Comparison of ENCODE assay signal across 9 mouse cellular contexts in genomic region chr4:126745506-126746193, GRCm38 (mm10). TPM values are rescaled to one million over a fixed set of nuclear protein-coding genes. Genes with fewer than 3 reads are reported as not detected.
DNase-seq lines count a peak whose midpoint lies in the region; ATAC-seq and TF ChIP-seq lines count a peak whose summit lies in the region.
"Had no signal": no experiment of that assay in that cellular context is flagged by ENCODE, and none has a peak within 500 bp of the region (broad histone marks: within the 10 kb centered on the region; RNA-seq: fewer than 3 reads in every experiment).

No protein-coding gene starts in this region.

- peaks cover 17% of the 10 kb centered on the region for H3K27me3 ChIP-seq in heart, embryonic 10.5 days (ENCODE audit: insufficient read depth, poor library complexity, severe bottlenecking)
- H3K27me3 ChIP-seq in forebrain, embryonic 13.5 days: peaks cover 34% of the 10 kb centered on the region
- peaks cover 4% of the 10 kb centered on the region; the same call in 1 of the 2 replicates for H3K27me3 ChIP-seq in midbrain, postnatal 0 days (ENCODE audit: insufficient read depth, low read length)

- H3K4me1 ChIP-seq in heart, embryonic 10.5 days: peaks cover 38% of the 10 kb centered on the region
- H3K4me1 ChIP-seq in forebrain, embryonic 13.5 days: peaks cover 47% of the 10 kb centered on the region
- H3K4me1 ChIP-seq in midbrain, postnatal 0 days (ENCODE audit: insufficient read depth, low read length): 0 out of 2 replicates have a peak, but pooled peaks cover under 1% of the 10 kb centered on the region

- no peak overlapping the region for H3K9ac ChIP-seq in forebrain, embryonic 13.5 days
- no peak overlapping the region for H3K9ac ChIP-seq in midbrain, postnatal 0 days (replicated peaks; ENCODE audit: low read length, poor library complexity, severe bottlenecking)

- no peak for TF ChIP-seq POLR2A in brain, embryonic 14.5 days (IDR thresholded peaks at IDR 0.05; ENCODE audit: borderline replicate concordance, extremely low read depth, insufficient read depth, insufficient read length, poor library complexity, severe bottlenecking)

- no peak overlapping the region for H3K27ac ChIP-seq in heart, embryonic 10.5 days
- H3K27ac ChIP-seq in forebrain, embryonic 13.5 days: peak overlapping the region; percentile 21
- H3K27ac ChIP-seq in midbrain, postnatal 0 days (ENCODE audit: low read depth, low read length): no peak overlapping the region

- 43% methylated on average over 13 of the region's 13 CpGs for whole genome bisulfite sequencing in heart, embryonic 10.5 days
- WGBS in forebrain, embryonic 13.5 days: 33% methylated on average over 13 of the region's 13 CpGs
- WGBS in midbrain, postnatal 0 days: 37% methylated on average over 13 of the region's 13 CpGs

- peak; percentile 51 for ATAC-seq in CD4-positive, CD25-positive, alpha-beta regulatory T cell, adult 4 months
- ATAC-seq in forebrain, embryonic 13.5 days: 0 out of 2 replicates have a peak, but pooled peaks have one; percentile 9
- ATAC-seq in midbrain, postnatal 0 days (ENCODE audit: low FRiP score): no peak

- DNase-seq in heart, adult 8-10 months (ENCODE audit: low spot score): peak; percentile 44
- DNase-seq in heart, embryonic 10.5 days (ENCODE audit: low spot score): no peak
- peak; percentile 64 for DNase-seq in brain, embryonic 14.5 days (ENCODE audit: low read depth)
- peak; percentile 78 to 81 for DNase-seq in layer of hippocampus, postnatal 10 days (ENCODE audit: low spot score in 2 of 2)
- DNase-seq in midbrain, postnatal 0 days (ENCODE audit: low spot score): peak; percentile 69
- DNase-seq in thymus, postnatal 4 days: peak; percentile 83

- H3K9me3 ChIP-seq in heart, embryonic 10.5 days: no peaks in the 10 kb centered on the region
- no peaks in the 10 kb centered on the region for H3K9me3 ChIP-seq in forebrain, embryonic 13.5 days (replicated peaks)
- no peaks in the 10 kb centered on the region for H3K9me3 ChIP-seq in midbrain, postnatal 0 days (ENCODE audit: low read length)

- TF ChIP-seq CTCF in brain, embryonic 14.5 days (IDR thresholded peaks at IDR 0.05; ENCODE audit: borderline replicate concordance, extremely low read depth, insufficient read depth, insufficient read length): peak; percentile 75
- peak; percentile 80 for TF ChIP-seq CTCF in midbrain, postnatal 0 days (IDR thresholded peaks at IDR 0.05)

- H3K36me3 ChIP-seq in heart, embryonic 10.5 days: peaks cover 65% of the 10 kb centered on the region
- peaks cover 67% of the 10 kb centered on the region for H3K36me3 ChIP-seq in forebrain, embryonic 13.5 days (ENCODE audit: poor library complexity, severe bottlenecking)
- H3K36me3 ChIP-seq in midbrain, postnatal 0 days (ENCODE audit: insufficient read depth, low read length): peaks cover 58% of the 10 kb centered on the region

- no peak overlapping the region for H3K4me3 ChIP-seq in heart, embryonic 10.5 days
- H3K4me3 ChIP-seq in forebrain, embryonic 13.5 days: no peak overlapping the region
- no peak overlapping the region for H3K4me3 ChIP-seq in midbrain, postnatal 0 days (ENCODE audit: low read depth, low read length)

- H3K4me2 ChIP-seq in forebrain, embryonic 13.5 days: no peak overlapping the region
- H3K4me2 ChIP-seq in midbrain, postnatal 0 days (ENCODE audit: low read depth, low read length, poor library complexity, severe bottlenecking): no peak overlapping the region

RNA-seq across cellular contexts. Expression of gene Ncdn, which starts 7.6 kb away (rescaled TPM):
- 10 to 100 TPM; 17.2 to 20.1 (median 17.8) TPM for total RNA-seq in heart, adult 8-10 months (2022)
- 27.0 and 31.6 TPM in 2 replicates for polyA plus RNA-seq in heart, embryonic 10.5 days (2016; fragmentation: Nextera tagmentation; extraction: Ambion mirVana)
- 10 to 100 TPM in 1 of 2 experiments, 1 to 10 TPM in 1; 8.7 to 12.1 TPM for polyA plus RNA-seq in CD4-positive, CD25-positive, alpha-beta regulatory T cell, adult 4 months (2017; shearing (Covaris generic))
- 102 and 107 TPM in 2 replicates for polyA plus RNA-seq in brain, embryonic 14.5 days (2012; rRNA removed)
- 47.6 and 60.0 TPM in 2 replicates for polyA plus RNA-seq in forebrain, embryonic 13.5 days (2015; fragmentation: Nextera tagmentation; extraction: Ambion mirVana)
- 100 to 1,000 TPM; 742 to 746 TPM for total RNA-seq in layer of hippocampus, postnatal 10 days (2021)
- 322 and 393 TPM in 2 replicates for total RNA-seq in midbrain, postnatal 0 days (2014; rRNA removed)
- polyA plus RNA-seq in midbrain, postnatal 0 days (2015; fragmentation: Nextera tagmentation; extraction: Ambion mirVana): 186 and 194 TPM in 2 replicates

RNA-seq across cellular contexts. Expression of gene AU040320, which starts 7.7 kb away (rescaled TPM):
- 10 to 100 TPM; 27.8 to 33.6 (median 31.3) TPM for total RNA-seq in heart, adult 8-10 months (2022)
- polyA plus RNA-seq in heart, embryonic 10.5 days (2016; fragmentation: Nextera tagmentation; extraction: Ambion mirVana): 19.8 and 30.4 TPM in 2 replicates
- 10 to 100 TPM; 21.4 to 22.1 TPM for polyA plus RNA-seq in CD4-positive, CD25-positive, alpha-beta regulatory T cell, adult 4 months (2017; shearing (Covaris generic))
- polyA plus RNA-seq in brain, embryonic 14.5 days (2012; rRNA removed): 36.0 and 52.4 TPM in 2 replicates
- polyA plus RNA-seq in forebrain, embryonic 13.5 days (2015; fragmentation: Nextera tagmentation; extraction: Ambion mirVana): 29.3 and 32.6 TPM in 2 replicates
- 10 to 100 TPM; 48.1 to 48.9 TPM for total RNA-seq in layer of hippocampus, postnatal 10 days (2021)
- 35.5 and 38.0 TPM in 2 replicates for total RNA-seq in midbrain, postnatal 0 days (2014; rRNA removed)
- polyA plus RNA-seq in midbrain, postnatal 0 days (2015; fragmentation: Nextera tagmentation; extraction: Ambion mirVana): 37.2 and 40.1 TPM in 2 replicates

RNA-seq across cellular contexts. Expression of gene Tfap2e, which starts 9.6 kb away (rescaled TPM):
- under 1 TPM in 1 of 4 experiments, not detected in 3; 0.11 TPM for total RNA-seq in heart, adult 8-10 months (2022)
- polyA plus RNA-seq in heart, embryonic 10.5 days (2016; fragmentation: Nextera tagmentation; extraction: Ambion mirVana): not detected in 2 replicates
- polyA plus RNA-seq in CD4-positive, CD25-positive, alpha-beta regulatory T cell, adult 4 months (2017; shearing (Covaris generic)): not detected
- polyA plus RNA-seq in brain, embryonic 14.5 days (2012; rRNA removed): 2.7 and 3.2 TPM in 2 replicates
- 0.19 and 0.31 TPM in 2 replicates for polyA plus RNA-seq in forebrain, embryonic 13.5 days (2015; fragmentation: Nextera tagmentation; extraction: Ambion mirVana)
- total RNA-seq in layer of hippocampus, postnatal 10 days (2021): not detected
- total RNA-seq in midbrain, postnatal 0 days (2014; rRNA removed): 0.14 TPM in 1 of 2 replicates, not detected in the other
- 0.15 and 0.31 TPM in 2 replicates for polyA plus RNA-seq in midbrain, postnatal 0 days (2015; fragmentation: Nextera tagmentation; extraction: Ambion mirVana)
- total RNA-seq: layer of hippocampus, postnatal 25 days had no signal
